Mouse (Mus musculus) lung, embryonic 14.5 days (tissue): ENCODE data around the gene Aaas. TPM values are rescaled to one million over a fixed set of nuclear protein-coding genes. Genes with fewer than 3 reads are reported as not detected.

ENCODE experiments used
- ATAC-seq: fragments of 200-750 bp; cut with Nextera tagmentation; 2 replicates; pipeline ENCODE4 v1.8.0; 2017; ENCODE audit warnings: mild to moderate bottlenecking, moderate TSS enrichment, moderate library complexity; ENCODE audit not compliant: insufficient read depth
- DNase-seq: peaks from one replicate; pipeline ENCODE4 v3.0.0-alpha.2; 2015
- H3K27ac ChIP-seq: fragments of 300-500 bp; sonication (generic); 2 replicates; pipeline ENCODE4 v1.5.1; 2014; ENCODE audit warnings: low read depth, mild to moderate bottlenecking, moderate library complexity
- H3K27me3 ChIP-seq: fragments of 300-500 bp; sonication (generic); 2 replicates; pipeline ENCODE4 v1.6.1; 2014; ENCODE audit warnings: low read length, control low read depth; ENCODE audit not compliant: insufficient read depth
- H3K36me3 ChIP-seq: fragments of 300-500 bp; sonication (generic); 2 replicates; pipeline ENCODE4 v1.6.1; 2014; ENCODE audit warnings: control low read depth; ENCODE audit not compliant: insufficient read depth
- H3K4me1 ChIP-seq: fragments of 300-500 bp; sonication (generic); 2 replicates; pipeline ENCODE4 v1.6.1; 2014; ENCODE audit warnings: antibody characterized with exemption, control low read depth; ENCODE audit not compliant: insufficient read depth
- H3K4me2 ChIP-seq: fragments of 300-500 bp; sonication (generic); 2 replicates; pipeline ENCODE4 v1.6.1; 2014; ENCODE audit warnings: mild to moderate bottlenecking
- H3K4me3 ChIP-seq: fragments of 300-500 bp; sonication (generic); 2 replicates; pipeline ENCODE4 v1.5.1; 2014; ENCODE audit warnings: low read depth, low read length
- H3K9ac ChIP-seq: fragments of 300-500 bp; sonication (generic); 2 replicates; pipeline ENCODE4 v1.6.1; 2014
- H3K9me3 ChIP-seq: fragments of 300-500 bp; sonication (generic); 2 replicates; pipeline ENCODE4 v1.6.1; 2016; ENCODE audit warnings: low read depth, low read length, control low read depth
- CTCF ChIP-seq: IDR thresholded peaks from 2 replicates; pipeline ENCODE4 v1.5.1; 2016; ENCODE audit warnings: antibody characterized with exemption, low read depth
- WGBS: fragments of 180-500 bp; shearing (Covaris S2); extraction: QIAGEN DNeasy Blood & Tissue Kit; methylation state at CpG from one replicate; pipeline ENCODE4 v1.1.7; 2014; 5-methylcytosine and 5-hydroxymethylcytosine counted together
- polyA plus RNA-seq: library from polyadenylated mRNA; unstranded; fragments of >200 nt; fragmentation: Nextera tagmentation; extraction: Ambion mirVana; gene quantifications from 2 replicates; pipeline ENCODE4 v1.2.1, GENCODE M21; 2014

Gene Aaas
- polyA plus RNA-seq, 1 experiment from 2014 or later: 103 TPM

- H3K4me3 ChIP-seq: no peak overlapping the region
- no peak overlapping the region for H3K27ac ChIP-seq
- H3K27me3 ChIP-seq: no peaks in the 10 kb centered on the region
- no peaks in the 10 kb centered on the region for H3K9me3 ChIP-seq
- H3K9ac ChIP-seq: no peak overlapping the region
- H3K4me1 ChIP-seq: no peaks in the 10 kb centered on the region
- H3K36me3 ChIP-seq: no peaks in the 10 kb centered on the region
- ATAC-seq (no peak), DNase-seq (no peak)
- no peak overlapping the region for H3K4me2 ChIP-seq
- TF ChIP-seq CTCF: no peak
- WGBS: 82% methylated on average over 3 of the region's 3 CpGs
Measured at GRCm38 (mm10) chr15:102388942-102389341, 38.4 kb upstream of the Aaas start.

GRCm38 (mm10) chr15:102386640-102387039 lies 36.1 kb upstream of the Aaas start:
- no peak for DNase-seq
- H3K27ac ChIP-seq: no peak overlapping the region
- H3K9me3 ChIP-seq: no peaks in the 10 kb centered on the region
- 52% methylated on average over 9 of the region's 9 CpGs for whole genome bisulfite sequencing
- H3K9ac ChIP-seq: no peak overlapping the region
- no peak overlapping the region for H3K4me2 ChIP-seq
- no peak overlapping the region for H3K4me3 ChIP-seq
- no peak for TF ChIP-seq CTCF
- no peaks in the 10 kb centered on the region for H3K27me3 ChIP-seq
- H3K4me1 ChIP-seq: no peaks in the 10 kb centered on the region
- no peaks in the 10 kb centered on the region for H3K36me3 ChIP-seq
- no peak for ATAC-seq

- WGBS: 75% methylated on average over 6 of the region's 6 CpGs
- no peaks in the 10 kb centered on the region for H3K36me3 ChIP-seq
- H3K9me3 ChIP-seq: no peaks in the 10 kb centered on the region
- no peaks in the 10 kb centered on the region for H3K4me1 ChIP-seq
- no peak overlapping the region for H3K4me2 ChIP-seq
- H3K9ac ChIP-seq: no peak overlapping the region
- ATAC-seq (no peak), DNase-seq (no peak)
- TF ChIP-seq CTCF: no peak
- H3K27me3 ChIP-seq: no peaks in the 10 kb centered on the region
- no peak overlapping the region for H3K27ac ChIP-seq
- H3K4me3 ChIP-seq: no peak overlapping the region
Measured at GRCm38 (mm10) chr15:102383671-102384070, 33.1 kb upstream of the Aaas start.

GRCm38 (mm10) chr15:102381575-102381974 lies 31.0 kb upstream of the Aaas start:
- Histone ChIP-seq H3K9me3 (no peaks in the 10 kb centered on the region), H3K4me3 (no peak overlapping the region), H3K36me3 (no peaks in the 10 kb centered on the region), H3K4me2 (no peak overlapping the region), H3K9ac (no peak overlapping the region), H3K27ac (no peak overlapping the region), H3K4me1 (no peaks in the 10 kb centered on the region), H3K27me3 (no peaks in the 10 kb centered on the region)
- peak; percentile 58 for ATAC-seq
- 5% methylated on average over 7 of the region's 7 CpGs for WGBS
- peak; percentile 97 for TF ChIP-seq CTCF
- peak; percentile 98 for DNase-seq

- Histone ChIP-seq H3K9ac (no peak overlapping the region; the same call in 1 of the 2 replicates), H3K4me3 (peak overlapping the region; percentile 57; the same call in 1 of the 2 replicates), H3K36me3 (no peaks in the 10 kb centered on the region), H3K4me2 (peak overlapping the region; percentile 96), H3K4me1 (peaks cover 4% of the 10 kb centered on the region; the same call in 1 of the 2 replicates), H3K27me3 (no peaks in the 10 kb centered on the region), H3K27ac (peak overlapping the region; percentile 66; the same call in 1 of the 2 replicates), H3K9me3 (no peaks in the 10 kb centered on the region)
- 11% methylated on average over 10 of the region's 10 CpGs for WGBS
- DNase-seq (peak; percentile 70), ATAC-seq (peak; percentile 41; the same call in 1 of the 2 replicates)
- no peak for TF ChIP-seq CTCF
Measured at GRCm38 (mm10) chr15:102377810-102378262, 27.3 kb upstream of the Aaas start.

- Histone ChIP-seq H3K9me3 (no peaks in the 10 kb centered on the region), H3K4me2 (peak overlapping the region; percentile 96), H3K4me3 (peak overlapping the region; percentile 57), H3K4me1 (peaks cover 4% of the 10 kb centered on the region; the same call in 1 of the 2 replicates), H3K36me3 (no peaks in the 10 kb centered on the region), H3K27ac (peak overlapping the region; percentile 76), H3K27me3 (no peaks in the 10 kb centered on the region), H3K9ac (peak overlapping the region; percentile 65)
- peak; percentile 96 for TF ChIP-seq CTCF
- DNase-seq (peak; percentile 96), ATAC-seq (peak; percentile 82)
- WGBS: 0% methylated on average over 7 of the region's 7 CpGs
Measured at GRCm38 (mm10) chr15:102377163-102377543, 26.6 kb upstream of the Aaas start.

- under 1% methylated on average over 43 of the region's 43 CpGs for WGBS
- H3K4me3 ChIP-seq: peak overlapping the region; percentile 57
- TF ChIP-seq CTCF: no peak
- H3K4me1 ChIP-seq: peaks cover 4% of the 10 kb centered on the region; the same call in 1 of the 2 replicates
- peak; percentile 64 for DNase-seq
- H3K9me3 ChIP-seq: no peaks in the 10 kb centered on the region
- peak overlapping the region; percentile 96 for H3K4me2 ChIP-seq
- no peaks in the 10 kb centered on the region for H3K27me3 ChIP-seq
- H3K36me3 ChIP-seq: no peaks in the 10 kb centered on the region
- H3K27ac ChIP-seq: peak overlapping the region; percentile 76
- ATAC-seq: peak; percentile 90
- peak overlapping the region; percentile 65 for H3K9ac ChIP-seq
Measured at GRCm38 (mm10) chr15:102376453-102377162, 26.0 kb upstream of the Aaas start.
